Mouse (Mus musculus) liver, embryonic 14.5 days (tissue): ENCODE measurements around the gene Fam193a.

Experiments used
- CTCF ChIP-seq: IDR thresholded peaks from 2 replicates; pipeline ENCODE4 v1.5.1; 2016; ENCODE audit warnings: antibody characterized with exemption, low read depth, control low read depth
- EP300 ChIP-seq: IDR thresholded peaks from 2 replicates; pipeline ENCODE4 v1.6.1; 2016; ENCODE audit warnings: antibody characterized with exemption, low read depth

DNA sequence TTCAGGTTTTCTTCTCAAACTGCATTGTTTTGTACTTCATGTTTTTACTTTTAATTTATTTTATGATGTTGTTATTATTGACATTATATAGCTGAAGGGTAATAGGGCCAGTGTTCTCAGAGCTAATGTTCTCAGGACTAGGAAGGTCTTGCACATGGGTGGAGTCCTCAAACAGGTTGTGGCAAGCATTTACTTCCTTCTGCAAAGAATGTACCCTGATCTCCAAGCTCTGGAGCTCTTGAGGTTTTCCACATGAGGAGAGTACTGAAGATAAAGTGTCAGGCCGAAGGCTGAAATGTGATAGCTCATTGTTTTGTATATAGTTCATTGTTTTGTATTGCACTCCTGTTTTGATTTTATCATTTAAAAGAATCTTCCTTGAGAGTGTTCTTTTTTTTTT, 68.9 kb downstream of the Fam193a start:
- TF ChIP-seq CTCF, result no peak
- TF ChIP-seq EP300, result no peak
